Mouse (Mus musculus): ENCODE data around the gene Uchl3. TPM values are rescaled to one million over a fixed set of nuclear protein-coding genes. Genes with fewer than 3 reads are reported as not detected.

The Uchl3 gene
- polyA plus RNA-seq, 1 experiment: 20.3 TPM

DNA sequence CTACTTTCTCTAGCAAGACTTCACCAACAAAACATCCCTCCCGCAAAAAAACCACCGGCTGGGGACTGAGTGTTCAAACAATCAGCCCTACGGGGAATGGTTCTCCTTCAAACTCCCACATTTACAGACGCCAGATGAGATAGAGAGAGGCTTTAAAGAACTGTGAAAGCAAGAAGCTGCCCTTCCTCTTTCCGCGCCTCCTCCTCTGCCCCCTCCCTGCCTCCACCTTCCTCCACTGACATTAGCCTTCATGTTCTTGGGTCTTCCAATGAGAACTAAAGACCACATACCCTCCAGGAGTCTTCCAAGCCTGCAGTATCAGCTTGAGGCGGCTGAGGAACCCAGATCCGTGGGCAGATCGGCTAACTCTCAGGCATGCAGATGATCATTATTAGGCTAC is 37.6 kb upstream of the Uchl3 start:
- no peak overlapping the region for H3K27ac ChIP-seq (ENCODE audit: insufficient read depth, low read depth, low read length)
- TF ChIP-seq POLR2A (IDR thresholded peaks at IDR 0.05; ENCODE audit: low read depth, low read length) (no peak), CTCF (conservative IDR thresholded peaks at IDR 0.05; ENCODE audit: insufficient read depth, insufficient read length, low read depth, low read length) (no peak)
- no peak for DNase-seq
- H3K36me3 ChIP-seq (ENCODE audit: control insufficient read depth, insufficient read depth, low read length): no peaks in the 10 kb centered on the region
- WGBS: 81% methylated on average over 9 of the region's 9 CpGs
- no peaks in the 10 kb centered on the region for H3K4me1 ChIP-seq (ENCODE audit: control insufficient read depth, insufficient read depth, low read length)
- no peaks in the 10 kb centered on the region for H3K27me3 ChIP-seq (replicated peaks; ENCODE audit: control insufficient read depth, insufficient read depth, low read length)
- no peak overlapping the region for H3K4me3 ChIP-seq (ENCODE audit: insufficient read depth, low read depth, low read length)

- no peak overlapping the region for H3K4me3 ChIP-seq (ENCODE audit: insufficient read depth, low read depth, low read length)
- H3K4me1 ChIP-seq (ENCODE audit: control insufficient read depth, insufficient read depth, low read length): no peaks in the 10 kb centered on the region
- WGBS: 93% methylated on average over 5 of the region's 5 CpGs
- TF ChIP-seq POLR2A (IDR thresholded peaks at IDR 0.05; ENCODE audit: low read depth, low read length) (no peak), CTCF (conservative IDR thresholded peaks at IDR 0.05; ENCODE audit: insufficient read depth, insufficient read length, low read depth, low read length) (no peak)
- H3K27me3 ChIP-seq (replicated peaks; ENCODE audit: control insufficient read depth, insufficient read depth, low read length): no peaks in the 10 kb centered on the region
- H3K36me3 ChIP-seq (ENCODE audit: control insufficient read depth, insufficient read depth, low read length): no peaks in the 10 kb centered on the region
- H3K27ac ChIP-seq (ENCODE audit: insufficient read depth, low read depth, low read length): no peak overlapping the region
- DNase-seq: no peak
Measured at GRCm38 (mm10) chr14:101617680-101618079, 36.1 kb upstream of the Uchl3 start.

DNA sequence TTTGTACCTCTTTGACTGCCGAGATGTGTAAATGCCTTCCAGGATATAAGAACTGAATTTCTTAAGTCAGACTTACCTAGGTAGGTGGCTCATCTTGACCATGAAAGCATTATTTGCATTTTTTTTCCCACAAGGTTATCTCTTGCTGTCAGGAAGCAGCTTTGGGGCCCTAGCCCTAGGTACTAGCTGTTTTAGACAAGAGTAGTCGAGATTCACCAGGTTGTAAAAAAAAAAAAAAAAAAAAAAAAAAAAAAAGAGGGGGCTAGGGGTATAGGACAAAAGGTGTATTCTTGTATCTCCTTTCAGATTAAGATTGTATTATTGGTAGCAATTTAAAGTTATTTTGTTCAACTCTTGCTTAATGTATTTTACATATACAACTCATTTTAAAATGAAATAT is 23.2 kb upstream of the Uchl3 start:
- no peak for DNase-seq
- no peaks in the 10 kb centered on the region for H3K27me3 ChIP-seq (replicated peaks; ENCODE audit: control insufficient read depth, insufficient read depth, low read length)
- no peak overlapping the region for H3K4me3 ChIP-seq (ENCODE audit: insufficient read depth, low read depth, low read length)
- no peak overlapping the region for H3K27ac ChIP-seq (ENCODE audit: insufficient read depth, low read depth, low read length)
- H3K4me1 ChIP-seq (ENCODE audit: control insufficient read depth, insufficient read depth, low read length): no peaks in the 10 kb centered on the region
- WGBS: 94% methylated on average over 2 of the region's 2 CpGs
- TF ChIP-seq POLR2A (IDR thresholded peaks at IDR 0.05; ENCODE audit: low read depth, low read length): no peak
- TF ChIP-seq CTCF (conservative IDR thresholded peaks at IDR 0.05; ENCODE audit: insufficient read depth, insufficient read length, low read depth, low read length): no peak
- H3K36me3 ChIP-seq (ENCODE audit: control insufficient read depth, insufficient read depth, low read length): no peaks in the 10 kb centered on the region; the same call in 1 of the 2 replicates

GRCm38 (mm10) chr14:101635765-101636164 is 18.0 kb upstream of the Uchl3 start:
- Histone ChIP-seq H3K27ac (ENCODE audit: insufficient read depth, low read depth, low read length) (no peak overlapping the region), H3K27me3 (replicated peaks; ENCODE audit: control insufficient read depth, insufficient read depth, low read length) (no peaks in the 10 kb centered on the region), H3K36me3 (ENCODE audit: control insufficient read depth, insufficient read depth, low read length) (no peaks in the 10 kb centered on the region; the same call in 1 of the 2 replicates), H3K4me3 (ENCODE audit: insufficient read depth, low read depth, low read length) (no peak overlapping the region), H3K4me1 (ENCODE audit: control insufficient read depth, insufficient read depth, low read length) (no peaks in the 10 kb centered on the region)
- WGBS: 100% methylated on average over 1 of the region's 1 CpGs
- DNase-seq: no peak
- TF ChIP-seq POLR2A (IDR thresholded peaks at IDR 0.05; ENCODE audit: low read depth, low read length): no peak
- peak; percentile 30; the same call in 1 of the 2 replicates for TF ChIP-seq CTCF (conservative IDR thresholded peaks at IDR 0.05; ENCODE audit: insufficient read depth, insufficient read length, low read depth, low read length)

- 93% methylated on average over 6 of the region's 6 CpGs for WGBS
- TF ChIP-seq CTCF (conservative IDR thresholded peaks at IDR 0.05; ENCODE audit: insufficient read depth, insufficient read length, low read depth, low read length) (no peak), POLR2A (IDR thresholded peaks at IDR 0.05; ENCODE audit: low read depth, low read length) (no peak)
- Histone ChIP-seq H3K27ac (ENCODE audit: insufficient read depth, low read depth, low read length) (no peak overlapping the region), H3K36me3 (ENCODE audit: control insufficient read depth, insufficient read depth, low read length) (no peaks in the 10 kb centered on the region; the same call in 1 of the 2 replicates), H3K4me3 (ENCODE audit: insufficient read depth, low read depth, low read length) (no peak overlapping the region), H3K27me3 (replicated peaks; ENCODE audit: control insufficient read depth, insufficient read depth, low read length) (no peaks in the 10 kb centered on the region), H3K4me1 (ENCODE audit: control insufficient read depth, insufficient read depth, low read length) (no peaks in the 10 kb centered on the region)
- no peak for DNase-seq
Measured at GRCm38 (mm10) chr14:101637381-101637780, 16.4 kb upstream of the Uchl3 start.

DNA sequence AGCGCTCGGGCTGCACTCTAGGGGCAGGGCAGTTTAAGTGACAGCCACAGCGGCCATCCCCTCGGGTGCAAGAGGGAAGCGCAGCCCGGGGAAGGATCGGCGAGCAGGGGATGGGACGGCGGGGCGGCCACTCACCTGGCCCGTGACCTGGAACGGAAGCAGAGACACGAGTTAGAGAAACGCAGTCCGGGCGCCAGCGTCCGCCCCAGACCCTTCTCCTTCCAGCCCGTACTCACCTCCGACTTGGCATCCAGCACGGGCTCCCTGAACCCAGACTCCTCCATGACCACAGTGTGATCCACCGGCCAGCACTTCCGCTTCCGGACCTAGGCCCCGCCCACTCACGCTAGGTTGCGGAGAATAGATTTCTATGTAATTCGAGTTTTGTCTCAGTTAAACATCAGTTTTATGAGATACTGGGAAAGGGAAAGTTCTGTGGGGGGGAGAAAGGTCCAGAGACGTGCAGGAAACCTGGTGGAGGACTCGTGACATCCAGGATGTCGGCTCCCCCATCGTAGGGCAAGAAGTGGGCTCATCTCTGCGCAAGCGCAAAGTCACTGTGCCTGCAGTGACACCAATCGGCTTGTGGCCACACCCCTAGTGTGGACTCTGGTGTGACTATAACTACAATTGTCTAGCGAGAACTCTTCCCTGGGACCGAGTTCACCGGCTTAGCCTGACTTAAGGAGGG is 13.5 kb upstream of the Uchl3 start, which contains the start of gene Commd6:
Commd6 (minus strand) TSS at position 534 of the 691 bp plus-strand sequence.
- Histone ChIP-seq H3K27ac (ENCODE audit: insufficient read depth, low read depth, low read length) (peak within 1 kb of the TSS; percentile 65), H3K27me3 (replicated peaks; ENCODE audit: control insufficient read depth, insufficient read depth, low read length) (no peaks in the 10 kb centered on the region), H3K4me3 (ENCODE audit: insufficient read depth, low read depth, low read length) (peak within 1 kb of the TSS; percentile 75), H3K36me3 (ENCODE audit: control insufficient read depth, insufficient read depth, low read length) (no peaks in the 10 kb centered on the region), H3K4me1 (ENCODE audit: control insufficient read depth, insufficient read depth, low read length) (no peaks in the 10 kb centered on the region)
- WGBS: under 1% methylated on average over 39 of the region's 39 CpGs
- TF ChIP-seq POLR2A (IDR thresholded peaks at IDR 0.05; ENCODE audit: low read depth, low read length): no peak
- TF ChIP-seq CTCF (conservative IDR thresholded peaks at IDR 0.05; ENCODE audit: insufficient read depth, insufficient read length, low read depth, low read length): 0 out of 2 replicates have a peak, but pooled peaks have one; percentile 6
- peak; percentile 97 for DNase-seq

DNA sequence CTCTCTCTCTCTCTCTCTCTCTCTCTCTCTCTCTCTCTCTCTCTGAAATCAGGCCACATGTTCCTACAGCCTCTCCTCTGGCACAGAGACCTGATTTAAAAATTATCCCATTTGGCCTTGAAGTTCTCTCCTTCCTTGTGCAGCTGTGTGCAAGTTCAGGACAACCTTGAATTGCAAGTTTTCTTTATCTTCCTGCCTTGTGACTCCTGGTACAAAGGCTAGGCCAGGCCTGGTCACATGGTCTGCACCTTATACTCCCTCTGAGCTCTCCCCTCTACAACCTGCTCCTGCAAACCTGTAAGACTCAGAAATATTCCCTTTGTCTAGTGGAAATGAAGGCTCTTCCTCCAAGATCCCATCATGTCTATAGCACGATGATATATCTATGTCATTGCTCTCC is 8.8 kb upstream of the Uchl3 start:
- Histone ChIP-seq H3K36me3 (ENCODE audit: control insufficient read depth, insufficient read depth, low read length) (no peaks in the 10 kb centered on the region), H3K4me1 (ENCODE audit: control insufficient read depth, insufficient read depth, low read length) (no peaks in the 10 kb centered on the region), H3K27ac (ENCODE audit: insufficient read depth, low read depth, low read length) (no peak overlapping the region), H3K27me3 (replicated peaks; ENCODE audit: control insufficient read depth, insufficient read depth, low read length) (no peaks in the 10 kb centered on the region), H3K4me3 (ENCODE audit: insufficient read depth, low read depth, low read length) (no peak overlapping the region)
- peak; percentile 11 for DNase-seq
- whole genome bisulfite sequencing: 90% methylated on average over 1 of the region's 1 CpGs
- TF ChIP-seq CTCF (conservative IDR thresholded peaks at IDR 0.05; ENCODE audit: insufficient read depth, insufficient read length, low read depth, low read length) (no peak), POLR2A (IDR thresholded peaks at IDR 0.05; ENCODE audit: low read depth, low read length) (no peak)

Data from kidney, adult 2 months (tissue).